Mouse (Mus musculus) heart, adult 2 months (tissue): ENCODE results near the gene Sh2d5.

Source experiments
- CTCF ChIP-seq: fragments of 200-600 bp; IDR thresholded peaks from 2 replicates; pipeline ENCODE4 v1.8.1; 2022; ENCODE audit warnings: antibody characterized with exemption, mild to moderate bottlenecking, moderate library complexity
- EP300 ChIP-seq: fragments of 200-500 bp; IDR thresholded peaks from 2 replicates; pipeline ENCODE4 v1.6.1; 2011; ENCODE audit warnings: low read depth, low read length, control low read depth; ENCODE audit not compliant: insufficient read depth
- POLR2A ChIP-seq: fragments of 200-500 bp; IDR thresholded peaks from 2 replicates; pipeline ENCODE4 v1.6.1; 2011; ENCODE audit warnings: mild to moderate bottlenecking, low read depth, low read length, control low read depth; ENCODE audit not compliant: insufficient read depth

- TF ChIP-seq EP300: no peak
- no peak for TF ChIP-seq POLR2A
- TF ChIP-seq CTCF: no peak
Measured at GRCm38 (mm10) chr4:138293261-138293948, 43.2 kb downstream of the Sh2d5 start.
